Mouse (Mus musculus) central nervous system, embryonic 11.5 days (tissue): ENCODE measurements around the gene Wdr95. TPM values are rescaled to one million over a fixed set of nuclear protein-coding genes. Genes with fewer than 3 reads are reported as not detected.

Experiments used
- polyA plus RNA-seq: library from polyadenylated mRNA; depleted of rRNA; stranded (reverse); fragments of >200 nt; gene quantifications from 2 replicates; pipeline ENCODE4 v1.2.3, GENCODE M21; 2012; rRNA removed

Wdr95 gene
- polyA plus RNA-seq, result 0.19 and 0.25 TPM in 2 replicates

DNA sequence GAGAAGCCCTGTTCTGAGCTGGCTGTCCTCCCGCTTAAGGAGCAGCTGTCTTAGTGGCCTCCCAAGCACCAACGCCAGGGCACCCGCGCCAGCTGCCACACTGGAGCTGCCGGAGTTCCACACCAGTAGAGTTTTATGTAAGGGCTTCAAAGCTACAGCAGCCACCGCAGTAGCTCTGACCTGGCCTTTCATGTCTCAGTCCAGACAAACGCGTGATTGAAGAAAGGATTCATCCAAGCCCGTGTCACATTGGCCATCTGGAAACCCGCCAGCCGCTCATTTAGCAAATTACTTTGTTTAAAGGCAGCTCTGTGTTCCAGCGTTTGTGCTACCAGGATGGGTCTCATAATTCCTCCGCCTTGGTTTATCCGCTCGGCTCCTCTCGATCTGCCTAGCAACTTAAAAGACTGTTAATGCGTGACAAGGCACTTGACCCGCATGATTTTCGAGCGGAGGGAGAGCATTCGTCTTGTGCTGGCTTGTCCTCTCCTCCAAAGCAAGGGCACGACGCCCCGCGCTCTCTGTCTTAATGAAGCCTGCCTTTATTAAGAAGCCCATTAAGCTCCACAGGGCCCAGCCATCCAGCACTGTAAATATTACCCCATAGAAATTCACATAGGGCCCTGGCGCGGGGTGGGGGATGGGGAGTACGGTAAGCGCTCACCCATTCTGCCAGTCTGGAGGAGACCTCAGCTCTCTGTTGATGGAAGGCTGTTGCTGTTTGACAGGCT lies at the start of gene Wdr95:
Gene Wdr95, plus strand, starts transcription at position 681 of the 731 bp plus-strand sequence.

DNA sequence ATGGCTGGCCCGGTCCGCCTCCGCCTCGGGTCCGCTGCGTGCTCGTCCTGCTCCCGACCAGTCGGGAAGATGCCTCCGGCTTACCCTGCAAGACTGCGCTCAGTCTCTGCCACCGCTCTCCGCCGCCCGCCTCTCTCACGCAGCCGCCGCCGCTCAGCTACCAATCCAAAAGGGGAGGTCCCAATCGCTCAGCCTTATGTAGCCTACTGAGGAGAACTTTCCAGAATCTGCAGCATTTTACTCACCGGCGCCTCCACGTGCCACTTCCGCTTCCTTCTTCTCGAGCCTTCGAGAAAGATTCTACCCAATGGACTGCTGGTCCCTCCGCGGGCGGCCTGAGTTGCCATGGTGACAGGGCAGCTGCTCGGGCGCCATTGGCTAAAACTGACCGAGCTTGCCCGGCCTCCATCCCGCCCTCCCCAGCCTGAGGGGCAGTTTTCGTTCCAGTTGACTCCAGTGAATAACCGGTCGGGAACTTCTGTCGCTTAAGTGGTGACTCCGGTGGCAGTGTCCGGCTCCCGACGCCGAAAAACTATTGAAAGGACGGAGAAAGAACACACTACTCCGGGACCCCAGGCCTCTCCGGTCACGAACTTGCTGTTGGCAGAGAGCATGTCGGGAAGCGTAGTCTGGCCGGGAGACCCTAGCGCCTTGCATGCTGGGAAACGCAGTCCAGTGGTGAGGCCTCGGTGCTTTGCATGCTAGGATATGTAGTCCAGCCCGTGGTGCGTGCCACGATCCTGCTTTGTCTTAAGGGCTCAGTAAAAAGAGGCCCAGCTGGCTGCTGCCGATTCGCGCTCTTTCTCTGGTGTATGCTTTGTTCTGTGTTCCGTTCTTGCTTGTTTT lies 107.8 kb downstream of the Wdr95 start, which contains the start of gene Hsph1:
Gene Hsph1, minus strand, starts transcription at position 302 of the 846 bp plus-strand sequence.

Other genes starting within 250 kb of the Wdr95 start
- gene Medag, start 116.9 kb upstream of the Wdr95 start, polyA plus RNA-seq, result 0.66 and 0.70 TPM in 2 replicates
- 1.2 and 1.4 TPM in 2 replicates for gene Tex26, start 89.0 kb upstream of the Wdr95 start, polyA plus RNA-seq
- 119 and 211 TPM in 2 replicates for gene Hsph1, start 107.7 kb downstream of the Wdr95 start, polyA plus RNA-seq
- gene B3glct, start 149.6 kb downstream of the Wdr95 start, polyA plus RNA-seq, result 13.4 and 20.4 TPM in 2 replicates